Mouse (Mus musculus): Measurements from ENCODE around the gene Akirin1.

DNA sequence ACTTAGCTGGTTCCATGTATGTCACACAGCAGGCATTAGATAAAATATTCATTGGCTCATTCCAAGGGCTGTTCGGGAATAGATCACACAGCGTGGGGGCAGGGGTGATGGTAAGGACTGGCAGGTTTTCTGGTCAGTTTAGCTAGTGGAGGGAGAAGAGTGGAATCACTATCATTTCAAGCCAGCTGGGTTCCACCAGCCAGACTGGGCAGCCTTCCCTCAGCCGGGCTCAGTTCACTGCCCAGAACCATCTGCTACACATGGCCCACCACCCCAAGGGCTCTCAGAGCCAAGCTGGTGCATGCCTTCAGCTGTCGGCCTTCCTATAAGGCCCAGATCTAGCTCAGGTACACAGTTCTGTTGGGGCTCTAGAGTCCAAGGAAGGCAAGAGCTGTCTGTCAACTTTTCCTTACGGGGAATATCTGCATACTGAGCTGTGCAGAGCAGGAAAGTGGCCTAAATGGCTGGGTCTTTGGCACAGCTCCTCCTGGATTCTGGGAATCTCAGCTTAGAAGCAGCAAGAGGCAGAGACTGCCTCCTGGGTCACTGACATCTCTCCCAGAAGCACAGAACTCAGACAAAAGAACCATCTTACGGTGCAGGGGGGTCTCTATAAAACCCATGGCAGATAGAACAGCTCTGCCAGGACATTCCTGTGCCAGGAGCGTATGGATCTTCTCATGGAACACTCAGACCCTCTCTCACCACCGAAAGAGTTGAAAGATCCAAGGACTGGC lies 64.5 kb downstream of the Akirin1 start:
- TF ChIP-seq MAX (IDR thresholded peaks at IDR 0.05; ENCODE audit: low read length) (no peak), CTCF (conservative IDR thresholded peaks at IDR 0.05 in 1 of 2, IDR thresholded peaks at IDR 0.05 in 1 of 2; ENCODE audit: low read depth in 2 of 2, low read length in 2 of 2) (no peak), SMC3 (IDR thresholded peaks at IDR 0.05; ENCODE audit: low read depth, low read length) (no peak), POLR2A (IDR thresholded peaks at IDR 0.05; ENCODE audit: low read depth, low read length) (no peak), KAT2A (IDR thresholded peaks at IDR 0.05; ENCODE audit: insufficient replicate concordance, low read length) (no peak), BHLHE40 (IDR thresholded peaks at IDR 0.05; ENCODE audit: low read depth, low read length) (no peak), EP300 (IDR thresholded peaks at IDR 0.05; ENCODE audit: low read length) (no peak), CHD1 (IDR thresholded peaks at IDR 0.05; ENCODE audit: low read depth, low read length) (no peak), ETS1 (conservative IDR thresholded peaks at IDR 0.05; ENCODE audit: low read depth, low read length) (no peak), USF1 (IDR thresholded peaks at IDR 0.05; ENCODE audit: low read depth, low read length) (no peak)

Measured in CH12.LX (cell line).